Mouse (Mus musculus) ES-E14 (cell line): Measurements from ENCODE around the gene Cldn6.

Experiments used
- CHD2 ChIP-seq: IDR thresholded peaks from 2 replicates; pipeline ENCODE4 v1.6.1; 2014; ENCODE audit warnings: mild to moderate bottlenecking, low read depth, low read length, inconsistent platforms
- MAFK ChIP-seq: IDR thresholded peaks from 2 replicates; pipeline ENCODE4 v1.6.1; 2014; ENCODE audit warnings: mild to moderate bottlenecking, low read depth, low read length, inconsistent platforms; ENCODE audit not compliant: insufficient read depth
- ZC3H11A ChIP-seq: IDR thresholded peaks from 2 replicates; pipeline ENCODE4 v1.6.1; 2012; ENCODE audit warnings: low read depth, mild to moderate bottlenecking, inconsistent platforms, low read length, borderline replicate concordance
- ZNF384 ChIP-seq: IDR thresholded peaks from 2 replicates; pipeline ENCODE4 v1.6.1; 2012; ENCODE audit warnings: low read depth, low read length, inconsistent platforms

DNA sequence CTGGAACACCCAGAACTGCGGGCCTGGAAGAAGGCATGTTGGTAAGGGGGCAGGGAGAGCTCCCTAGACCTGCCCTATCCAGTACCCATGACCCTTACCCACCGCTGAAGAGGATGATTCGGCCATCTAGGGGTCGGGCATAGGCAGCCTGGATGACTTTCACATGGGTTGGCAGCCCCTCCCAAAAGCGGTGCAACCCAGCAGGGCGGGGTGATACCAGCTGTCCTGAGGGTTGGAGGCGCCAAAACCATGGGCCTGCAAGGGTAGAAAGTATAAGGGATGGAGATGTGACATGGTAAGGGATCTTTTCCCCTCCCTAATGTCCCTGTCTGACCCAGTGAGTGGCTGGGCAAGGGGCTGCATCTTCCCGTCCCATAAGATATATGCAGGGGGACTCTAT lies 47.8 kb upstream of the Cldn6 start:
- TF ChIP-seq MAFK = no peak
- TF ChIP-seq ZNF384 = no peak
- TF ChIP-seq CHD2 = no peak
- TF ChIP-seq ZC3H11A = no peak
